Comparison of ENCODE assay signal across 12 mouse cellular contexts in the genomic region with DNA sequence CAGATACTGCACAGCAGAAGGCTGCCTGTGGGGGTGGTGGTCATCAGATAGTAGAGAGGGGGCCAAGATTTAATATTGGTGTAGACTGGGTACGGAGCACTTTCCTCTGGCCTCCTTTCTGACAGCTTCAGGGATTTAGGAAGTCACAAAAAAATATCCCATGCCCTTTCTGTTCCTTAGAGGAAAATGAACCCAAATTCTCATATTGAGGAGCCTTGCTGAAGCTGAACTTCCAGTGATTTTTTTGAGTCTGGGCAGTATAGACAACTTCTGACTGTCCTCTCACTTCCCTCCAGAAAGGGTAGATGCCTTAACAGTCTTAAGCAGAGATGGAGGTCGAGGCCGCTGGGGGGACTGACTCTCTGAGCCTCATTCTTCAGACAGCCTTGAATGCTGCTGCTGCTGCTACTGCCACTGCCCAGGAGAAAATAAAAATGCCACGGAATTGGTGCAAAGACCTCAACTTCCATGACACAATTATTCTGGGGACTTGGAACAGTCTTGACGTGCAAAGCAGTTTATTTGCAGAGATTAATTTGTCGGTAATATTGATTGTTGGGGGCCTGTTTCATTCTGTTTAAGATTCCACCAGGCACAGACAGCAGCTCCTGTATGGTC.
DNase-seq lines count a peak whose midpoint lies in the region; ATAC-seq lines count a peak whose summit lies in the region.
"Had no signal": no experiment of that assay in that cellular context is flagged by ENCODE, and none has a peak within 500 bp of the region (broad histone marks: within the 10 kb centered on the region; RNA-seq: fewer than 3 reads in every experiment).

No protein-coding gene starts in this region.

- 0 out of 2 replicates have a peak, but pooled peaks have one; percentile 35 for ATAC-seq in heart, embryonic 12.5 days (ENCODE audit: insufficient number of reproducible peaks, low FRiP score)
- no peak for ATAC-seq in neural tube, embryonic 15.5 days (ENCODE audit: low FRiP score)
- 0 out of 2 replicates have a peak, but pooled peaks have one; percentile 2 for ATAC-seq in midbrain, embryonic 11.5 days (ENCODE audit: low FRiP score)

- H3K4me2 ChIP-seq in heart, embryonic 12.5 days = peak overlapping the region; percentile 75
- no peak overlapping the region for H3K4me2 ChIP-seq in neural tube, embryonic 15.5 days
- no peak overlapping the region for H3K4me2 ChIP-seq in midbrain, embryonic 11.5 days

- H3K9me3 ChIP-seq in heart, embryonic 12.5 days (replicated peaks) = no peaks in the 10 kb centered on the region
- no peaks in the 10 kb centered on the region for H3K9me3 ChIP-seq in neural tube, embryonic 15.5 days (replicated peaks)
- no peaks in the 10 kb centered on the region; the same call in 1 of the 2 replicates for H3K9me3 ChIP-seq in midbrain, embryonic 11.5 days (ENCODE audit: control insufficient read depth, low read length)
- H3K9me3 ChIP-seq: neural tube, embryonic 13.5 days had no signal

- H3K4me1 ChIP-seq in heart, embryonic 12.5 days (replicated peaks) = peaks cover 66% of the 10 kb centered on the region
- H3K4me1 ChIP-seq in neural tube, embryonic 15.5 days = peaks cover 50% of the 10 kb centered on the region
- H3K4me1 ChIP-seq in midbrain, embryonic 11.5 days (ENCODE audit: control insufficient read depth, insufficient read depth, low read length) = peaks cover 49% of the 10 kb centered on the region

- 19% methylated on average over 6 of the region's 6 CpGs for WGBS in heart, embryonic 12.5 days
- WGBS in neural tube, embryonic 15.5 days = 30% methylated on average over 6 of the region's 6 CpGs
- WGBS in midbrain, embryonic 11.5 days = 25% methylated on average over 6 of the region's 6 CpGs

- H3K36me3 ChIP-seq in heart, embryonic 12.5 days = no peaks in the 10 kb centered on the region
- no peaks in the 10 kb centered on the region for H3K36me3 ChIP-seq in neural tube, embryonic 15.5 days
- no peaks in the 10 kb centered on the region for H3K36me3 ChIP-seq in midbrain, embryonic 11.5 days (ENCODE audit: control insufficient read depth, insufficient read depth, low read length)
- H3K36me3 ChIP-seq: neural tube, embryonic 13.5 days had no signal

- H3K27me3 ChIP-seq in heart, embryonic 12.5 days (replicated peaks) = no peaks in the 10 kb centered on the region
- H3K27me3 ChIP-seq in neural tube, embryonic 15.5 days (replicated peaks) = peaks cover 29% of the 10 kb centered on the region
- peaks cover 6% of the 10 kb centered on the region; the same call in 1 of the 2 replicates for H3K27me3 ChIP-seq in midbrain, embryonic 11.5 days (ENCODE audit: control insufficient read depth, insufficient read depth, low read length)

- peak overlapping the region; percentile 50; the same call in 1 of the 2 replicates for H3K9ac ChIP-seq in heart, embryonic 12.5 days
- no peak overlapping the region for H3K9ac ChIP-seq in neural tube, embryonic 15.5 days (replicated peaks)
- H3K9ac ChIP-seq in midbrain, embryonic 11.5 days (ENCODE audit: low read length) = no peak overlapping the region

- peak overlapping the region; percentile 35; the same call in 1 of the 2 replicates for H3K4me3 ChIP-seq in heart, embryonic 12.5 days
- no peak overlapping the region for H3K4me3 ChIP-seq in neural tube, embryonic 15.5 days (replicated peaks)
- H3K4me3 ChIP-seq in midbrain, embryonic 11.5 days (ENCODE audit: low read depth, low read length) = no peak overlapping the region

- DNase-seq in heart, adult 9 months (ENCODE audit: low spot score in 2 of 2) = no peak
- DNase-seq in neural tube, embryonic 10.5 days (ENCODE audit: extremely low spot score, low spot score) = peak; percentile 44
- peak; percentile 94 for DNase-seq in midbrain, embryonic 11.5 days (ENCODE audit: low spot score, missing footprints)
- no peak for DNase-seq in ovary, postnatal 10 days (ENCODE audit: low spot score)
- no peak for DNase-seq in ovary, postnatal 36 days (ENCODE audit: low spot score)
- DNase-seq in cerebellum, postnatal 14 days = no peak
- DNase-seq: adrenal gland, adult 8-10 months; spleen, adult 18-20 months; thymus, postnatal 25 days had no signal

- peak overlapping the region; percentile 76 for H3K27ac ChIP-seq in heart, embryonic 12.5 days (ENCODE audit: poor library complexity, severe bottlenecking)
- no peak overlapping the region for H3K27ac ChIP-seq in neural tube, embryonic 15.5 days (replicated peaks)
- no peak overlapping the region for H3K27ac ChIP-seq in midbrain, embryonic 11.5 days (ENCODE audit: low read depth, low read length)
- H3K27ac ChIP-seq: neural tube, embryonic 13.5 days had no signal

Comparison
In these comparisons a context has a peak if more than half of its experiments do, and no peak if none do; other contexts are left out.
1. DNase-seq: peak in neural tube, embryonic 10.5 days (single experiment) and midbrain, embryonic 11.5 days (single experiment); none in heart, adult 9 months (0 of 2), ovary, postnatal 10 days (single experiment), ovary, postnatal 36 days (single experiment) and cerebellum, postnatal 14 days (0 of 2).